Mouse (Mus musculus): ENCODE data around the gene Asz1. TPM values are rescaled to one million over a fixed set of nuclear protein-coding genes. Genes with fewer than 3 reads are reported as not detected.

Gene Asz1
- not detected for total RNA-seq (2021)

- peak in 1 of 2 experiments; percentile 21 for DNase-seq (ENCODE audit: extremely low spot score in 1 of 2, low spot score in 2 of 2)
- intact Hi-C loops (cut with DNase I) = no loop called here
Measured at GRCm38 (mm10) chr6:18108934-18109333, at the start of gene Asz1. Gene Asz1 (minus strand): TSS chr6:18109061.

DNA sequence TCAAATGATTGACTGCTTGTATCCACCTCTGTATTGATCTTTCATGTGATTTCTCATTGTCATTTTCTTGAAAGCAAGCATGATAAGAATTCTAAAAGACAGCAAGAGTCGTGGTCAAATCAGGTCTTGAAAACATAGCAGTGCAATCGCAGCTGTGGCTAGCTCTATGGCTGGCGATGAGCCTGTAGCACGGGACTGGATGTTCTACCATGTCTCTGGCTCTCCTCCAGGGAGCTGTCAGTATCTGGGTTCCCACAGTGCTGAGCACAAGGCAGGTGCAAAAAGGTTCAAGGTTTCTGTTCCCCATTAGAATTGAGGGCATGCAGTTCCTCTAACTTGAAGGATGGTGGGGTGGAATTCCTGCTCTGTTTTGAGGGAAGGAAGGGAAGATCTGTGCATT lies 44.2 kb upstream of the Asz1 start:
- intact Hi-C loops (cut with DNase I) = no loop called here
- peak in 1 of 2 experiments; percentile 23 for DNase-seq (ENCODE audit: extremely low spot score in 1 of 2, low spot score in 2 of 2)

DNA sequence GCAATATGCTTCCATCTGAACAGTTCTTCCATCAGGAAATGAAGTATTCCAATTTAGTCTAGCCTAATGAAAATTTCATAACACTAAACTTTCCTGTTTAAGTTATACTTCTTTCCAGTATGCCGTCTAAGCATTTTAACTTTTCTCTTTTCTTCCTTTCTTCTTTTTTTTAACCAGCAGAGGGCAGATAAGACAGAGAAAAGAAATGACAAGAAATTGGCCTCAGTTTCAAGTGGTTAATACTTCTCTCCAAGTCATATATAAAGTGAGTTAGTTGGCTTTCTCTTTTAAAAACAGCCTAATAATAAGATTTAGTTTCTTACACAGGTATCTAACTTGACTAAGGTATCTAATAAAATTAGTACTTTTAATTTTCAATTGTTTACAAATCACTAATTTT lies 26.4 kb upstream of the Asz1 start:
- intact Hi-C loops (cut with DNase I) = no loop called here

GRCm38 (mm10) chr6:18128059-18128458 lies 19.2 kb upstream of the Asz1 start:
- DNase-seq (ENCODE audit: extremely low spot score in 1 of 2, low spot score in 2 of 2) = no peak
- intact Hi-C loops (cut with DNase I) = no loop called here

More for the DNA sequence above, 26.4 kb upstream of the Asz1 start:
- no peak for DNase-seq (ENCODE audit: extremely low spot score in 1 of 2, low spot score in 2 of 2)

GRCm38 (mm10) chr6:18127206-18127983 lies 18.5 kb upstream of the Asz1 start:
- DNase-seq (ENCODE audit: extremely low spot score in 1 of 2, low spot score in 2 of 2) = no peak
- intact Hi-C loops (cut with DNase I) = no loop called here

GRCm38 (mm10) chr6:18096861-18097260 lies 12.0 kb downstream of the Asz1 start:
- DNase-seq (ENCODE audit: extremely low spot score in 1 of 2, low spot score in 2 of 2) = no peak
- intact Hi-C loops (cut with DNase I) = no loop called here

- no peak for DNase-seq (ENCODE audit: extremely low spot score in 1 of 2, low spot score in 2 of 2)
- intact Hi-C loops (cut with DNase I) = loop anchor here (5.0 to 10.0 kb wide), 2 partner anchors 283 to 736 kb away; no protein-coding TSS in a partner anchor
Measured at GRCm38 (mm10) chr6:18089098-18089497, 19.8 kb downstream of the Asz1 start.

GRCm38 (mm10) chr6:18087160-18087804 lies 21.6 kb downstream of the Asz1 start:
- DNase-seq (ENCODE audit: extremely low spot score in 1 of 2, low spot score in 2 of 2) = no peak
- intact Hi-C loops (cut with DNase I) = loop anchor here (5.0 to 10.0 kb wide), 2 partner anchors 285 to 738 kb away; no protein-coding TSS in a partner anchor

- DNase-seq (ENCODE audit: extremely low spot score in 1 of 2, low spot score in 2 of 2) = peak in 1 of 2 experiments; percentile 4
- intact Hi-C loops (cut with DNase I) = loop anchor here (10.0 kb wide), 1 partner anchor 404 kb away; no protein-coding TSS in a partner anchor
Measured at GRCm38 (mm10) chr6:18078615-18079014, 30.2 kb downstream of the Asz1 start.

GRCm38 (mm10) chr6:18076986-18077385 lies 31.9 kb downstream of the Asz1 start:
- no peak for DNase-seq (ENCODE audit: extremely low spot score in 1 of 2, low spot score in 2 of 2)
- intact Hi-C loops (cut with DNase I) = loop anchor here (10.0 kb wide), 1 partner anchor 402 kb away; no protein-coding TSS in a partner anchor

GRCm38 (mm10) chr6:18076577-18076976 lies 32.3 kb downstream of the Asz1 start:
- intact Hi-C loops (cut with DNase I) = loop anchor here (10.0 kb wide), 1 partner anchor 402 kb away; no protein-coding TSS in a partner anchor
- no peak for DNase-seq (ENCODE audit: extremely low spot score in 1 of 2, low spot score in 2 of 2)

DNA sequence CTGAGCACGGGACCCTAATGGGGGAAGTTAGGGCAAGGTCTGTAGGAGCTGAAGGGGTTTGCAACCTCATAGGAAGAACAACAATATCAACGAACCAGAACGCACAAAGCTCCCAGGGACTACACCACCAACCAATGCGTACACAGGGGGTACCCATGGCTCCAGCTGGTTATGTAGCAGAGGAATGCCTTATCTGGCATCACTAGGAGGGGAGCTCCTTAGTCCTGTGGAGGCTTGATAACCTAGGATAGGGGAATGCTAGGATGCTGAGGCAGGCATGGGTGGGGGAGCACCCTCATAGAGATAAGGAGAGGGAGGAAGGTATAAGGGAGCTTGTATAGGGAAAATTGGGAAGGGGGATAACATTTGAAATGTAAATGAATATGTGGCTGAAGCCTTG lies 51.0 kb downstream of the Asz1 start:
- intact Hi-C loops (cut with DNase I) = no loop called here

GRCm38 (mm10) chr6:18051702-18052101 lies 57.2 kb downstream of the Asz1 start:
- intact Hi-C loops (cut with DNase I) = no loop called here

More for the DNA sequence above, 51.0 kb downstream of the Asz1 start:
- DNase-seq (ENCODE audit: extremely low spot score in 1 of 2, low spot score in 2 of 2) = no peak

DNA sequence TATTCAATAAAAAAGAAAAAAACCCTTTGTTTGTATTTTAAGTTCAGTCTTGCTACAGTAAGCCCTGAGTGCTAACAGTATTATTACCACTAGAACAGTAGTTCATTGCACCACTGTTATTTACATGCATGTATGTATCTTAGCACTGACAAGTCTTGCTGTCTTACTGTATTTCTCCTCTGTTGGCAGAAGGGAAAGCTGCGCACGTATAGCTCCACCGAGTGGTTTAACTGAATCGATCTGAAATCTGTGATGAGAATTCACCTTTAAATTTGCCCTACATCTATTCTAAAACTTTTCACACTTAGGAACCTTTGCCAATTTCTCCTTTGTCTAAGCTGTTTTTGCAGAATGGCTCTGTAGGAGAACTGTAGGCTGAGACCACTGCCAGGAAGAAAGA lies 64.6 kb downstream of the Asz1 start:
- DNase-seq (ENCODE audit: extremely low spot score in 1 of 2, low spot score in 2 of 2) = no peak
- intact Hi-C loops (cut with DNase I) = no loop called here

More at GRCm38 (mm10) chr6:18051702-18052101, 57.2 kb downstream of the Asz1 start:
- no peak for DNase-seq (ENCODE audit: extremely low spot score in 1 of 2, low spot score in 2 of 2)

- intact Hi-C loops (cut with DNase I) = no loop called here
- no peak for DNase-seq (ENCODE audit: extremely low spot score in 1 of 2, low spot score in 2 of 2)
Measured at GRCm38 (mm10) chr6:18043172-18043571, 65.7 kb downstream of the Asz1 start.

GRCm38 (mm10) chr6:18032271-18032670 lies 76.6 kb downstream of the Asz1 start:
- intact Hi-C loops (cut with DNase I) = no loop called here
- no peak for DNase-seq (ENCODE audit: extremely low spot score in 1 of 2, low spot score in 2 of 2)

DNA sequence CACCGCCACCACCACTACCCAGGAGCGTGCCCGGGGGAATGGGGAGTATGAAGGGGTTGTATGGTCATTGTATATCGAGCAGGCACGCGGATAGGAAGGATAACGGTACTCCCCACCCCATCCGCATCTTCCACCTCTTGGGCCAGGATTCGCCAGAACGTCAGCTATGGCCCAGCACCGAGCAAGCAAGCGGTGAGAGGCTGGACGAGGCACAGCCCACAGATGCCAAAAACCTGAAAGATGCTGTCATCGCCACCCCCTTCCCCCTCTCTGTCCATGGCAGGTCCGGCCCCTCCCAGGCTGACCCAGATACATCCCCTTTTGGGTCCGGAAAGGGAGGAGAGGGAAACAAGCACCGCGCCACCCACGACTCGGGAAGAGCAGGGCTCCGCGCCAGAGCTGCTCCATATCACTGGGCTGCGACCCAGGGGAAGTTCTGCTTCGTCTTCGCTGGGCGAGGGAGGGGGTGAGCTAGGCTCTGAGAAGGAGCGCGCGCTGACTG lies 77.3 kb downstream of the Asz1 start:
- DNase-seq (ENCODE audit: extremely low spot score in 1 of 2, low spot score in 2 of 2) = peak in 1 of 2 experiments; percentile 67
- intact Hi-C loops (cut with DNase I) = no loop called here

DNA sequence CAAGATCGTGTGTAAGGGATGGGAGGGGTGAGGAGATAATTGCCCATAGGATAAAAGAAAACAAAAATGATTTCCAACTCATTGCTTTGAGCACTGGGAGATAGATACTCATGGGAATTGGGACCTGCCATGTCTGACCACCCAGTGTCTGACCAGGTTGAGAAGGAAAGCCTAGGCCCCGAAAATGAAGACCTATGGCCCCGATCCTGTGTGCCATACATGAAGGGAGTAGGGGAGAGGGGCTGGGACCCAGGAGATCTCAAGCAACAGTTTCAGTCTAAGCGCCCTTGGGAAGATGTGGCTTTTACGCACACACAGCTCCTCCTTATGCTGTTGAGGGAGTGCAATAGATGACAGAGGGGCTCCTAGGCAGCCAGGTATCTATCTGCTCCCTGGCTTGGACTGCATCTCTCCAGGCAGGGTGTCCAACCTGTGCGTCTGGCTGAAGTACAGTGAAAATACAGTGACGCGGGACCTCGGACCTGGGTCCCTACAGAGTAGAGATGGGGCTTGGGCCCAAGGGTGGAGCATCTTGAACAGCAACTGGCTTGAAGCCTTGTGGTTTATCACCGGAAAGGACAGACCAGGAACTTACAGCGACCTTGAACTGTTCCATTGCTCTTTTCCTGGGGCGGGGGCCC lies 77.9 kb downstream of the Asz1 start:
- intact Hi-C loops (cut with DNase I) = no loop called here
- no peak for DNase-seq (ENCODE audit: extremely low spot score in 1 of 2, low spot score in 2 of 2)
